Mouse (Mus musculus) brown adipose tissue, adult 24 weeks (tissue): ENCODE measurements around the gene Lcp1. TPM values are rescaled to one million over a fixed set of nuclear protein-coding genes. Genes with fewer than 3 reads are reported as not detected.

Experiments
- H3K27ac ChIP-seq: fragments of 200-500 bp; replicated peaks from 2 replicates; pipeline ENCODE4 v1.5.1; 2012; ENCODE audit warnings: low read depth, mild to moderate bottlenecking, low read length
- H3K4me1 ChIP-seq: fragments of 200-500 bp; 2 replicates; pipeline ENCODE4 v1.6.1; 2012; ENCODE audit warnings: low read length, mixed read lengths; ENCODE audit not compliant: control insufficient read depth, insufficient read depth, insufficient read length
- H3K4me3 ChIP-seq: fragments of 200-500 bp; 2 replicates; pipeline ENCODE4 v1.5.1; 2012; ENCODE audit warnings: low read depth, mild to moderate bottlenecking, low read length, moderate library complexity; ENCODE audit not compliant: insufficient read depth
- polyA plus RNA-seq: library from polyadenylated mRNA; stranded (reverse); fragments of >200 nt; gene quantifications from 2 replicates; pipeline ENCODE4 v1.2.4, GENCODE M21; 2012; ENCODE audit not compliant: missing spikeins, insufficient read depth, insufficient read length

The Lcp1 gene
- polyA plus RNA-seq, 1 experiment = 14.5 TPM

GRCm38 (mm10) chr14:75256521-75256920, 125.6 kb downstream of the Lcp1 start:
- H3K4me1 ChIP-seq = no peaks in the 10 kb centered on the region
- no peak overlapping the region for H3K4me3 ChIP-seq
- H3K27ac ChIP-seq = no peak overlapping the region

GRCm38 (mm10) chr14:75269531-75269930, 138.6 kb downstream of the Lcp1 start:
- Histone ChIP-seq H3K4me1 (no peaks in the 10 kb centered on the region), H3K27ac (no peak overlapping the region), H3K4me3 (no peak overlapping the region)

- no peaks in the 10 kb centered on the region for H3K4me1 ChIP-seq
- H3K4me3 ChIP-seq = no peak overlapping the region
- H3K27ac ChIP-seq = no peak overlapping the region
Observed at GRCm38 (mm10) chr14:75279716-75280115, 148.8 kb downstream of the Lcp1 start.

DNA sequence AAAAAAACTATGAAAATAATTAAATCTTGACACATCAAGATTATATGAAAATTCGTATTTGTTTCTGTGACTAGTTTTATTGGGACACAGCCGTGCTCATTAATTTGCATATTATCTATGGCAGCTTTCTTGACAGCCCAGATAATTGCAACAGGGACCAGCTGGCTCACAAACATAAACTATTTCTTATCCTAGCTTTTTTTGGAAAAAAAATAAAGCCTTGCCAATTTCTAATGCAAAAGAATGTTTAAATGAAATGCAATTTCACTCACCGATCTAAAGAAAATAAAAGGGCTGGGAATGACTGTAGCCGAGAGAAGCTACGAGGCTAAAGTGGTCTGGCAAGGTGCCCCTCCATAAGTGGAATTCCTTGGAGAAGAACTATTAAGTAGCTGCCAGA, 149.5 kb downstream of the Lcp1 start:
- Histone ChIP-seq H3K4me3 (no peak overlapping the region), H3K4me1 (no peaks in the 10 kb centered on the region)

More for the DNA sequence above, 149.5 kb downstream of the Lcp1 start:
- no peak overlapping the region for H3K27ac ChIP-seq

Other genes with a start within 250 kb of the Lcp1 start
- 3.8 and 7.1 TPM in 2 replicates for gene Lrch1, start 183.2 kb upstream of the Lcp1 start, polyA plus RNA-seq
- gene Rubcnl, start 115.1 kb upstream of the Lcp1 start, polyA plus RNA-seq = 0.44 TPM in 1 of 2 replicates, not detected in the other
- gene Lrrc63, start 220 bp upstream of the Lcp1 start, polyA plus RNA-seq = not detected in 2 replicates
- not detected in 2 replicates for gene Cpb2, start 111.2 kb downstream of the Lcp1 start, polyA plus RNA-seq
- 10.2 and 13.0 TPM in 2 replicates for gene Zc3h13, start 153.3 kb downstream of the Lcp1 start, polyA plus RNA-seq